Mouse (Mus musculus): ENCODE data around the gene Zfp316. TPM values are rescaled to one million over a fixed set of nuclear protein-coding genes. Genes with fewer than 3 reads are reported as not detected.

Zfp316 gene
- polyA plus RNA-seq, 1 experiment from 2014 or later = 9.4 TPM

Other genes starting within 250 kb of the Zfp316 start
- 34.0 and 38.3 TPM in 2 replicates for gene Rnf216, start 157.0 kb downstream of the Zfp316 start, polyA plus RNA-seq (2015; fragmentation: Nextera tagmentation; extraction: Ambion mirVana)
- gene Olfr718-ps1, start 122.4 kb downstream of the Zfp316 start, polyA plus RNA-seq (2015; fragmentation: Nextera tagmentation; extraction: Ambion mirVana) = 0.08 TPM in 1 of 2 replicates, not detected in the other
- gene Rbak, start 89.2 kb downstream of the Zfp316 start, polyA plus RNA-seq (2015; fragmentation: Nextera tagmentation; extraction: Ambion mirVana) = 12.7 and 14.6 TPM in 2 replicates
- not detected in 2 replicates for gene Spdye4b, start 89.0 kb downstream of the Zfp316 start, polyA plus RNA-seq (2015; fragmentation: Nextera tagmentation; extraction: Ambion mirVana)
- not detected in 2 replicates for gene Spdye4a, start 43.1 kb downstream of the Zfp316 start, polyA plus RNA-seq (2015; fragmentation: Nextera tagmentation; extraction: Ambion mirVana)
- 22.8 and 23.4 TPM in 2 replicates for gene Zfp12, start 34.9 kb downstream of the Zfp316 start, polyA plus RNA-seq (2015; fragmentation: Nextera tagmentation; extraction: Ambion mirVana)
- gene Zfp853, start 23.6 kb upstream of the Zfp316 start, polyA plus RNA-seq (2015; fragmentation: Nextera tagmentation; extraction: Ambion mirVana) = 0.18 TPM in 1 of 2 replicates, not detected in the other
- gene E130309D02Rik, start 45.3 kb upstream of the Zfp316 start, polyA plus RNA-seq (2015; fragmentation: Nextera tagmentation; extraction: Ambion mirVana) = 34.8 and 36.2 TPM in 2 replicates
- 75.4 and 82.7 TPM in 2 replicates for gene Zdhhc4, start 59.2 kb upstream of the Zfp316 start, polyA plus RNA-seq (2015; fragmentation: Nextera tagmentation; extraction: Ambion mirVana)
- 0.45 and 0.47 TPM in 2 replicates for gene Grid2ip, start 87.3 kb upstream of the Zfp316 start, polyA plus RNA-seq (2015; fragmentation: Nextera tagmentation; extraction: Ambion mirVana)
- gene Kdelr2, start 133.8 kb upstream of the Zfp316 start, polyA plus RNA-seq (2015; fragmentation: Nextera tagmentation; extraction: Ambion mirVana) = 150 TPM in 2 replicates
- 18.2 and 18.3 TPM in 2 replicates for gene Daglb, start 194.6 kb upstream of the Zfp316 start, polyA plus RNA-seq (2015; fragmentation: Nextera tagmentation; extraction: Ambion mirVana)

Data from hindbrain, embryonic 13.5 days (tissue).